Mouse (Mus musculus): ENCODE data around the gene Olfr1180. TPM values are rescaled to one million over a fixed set of nuclear protein-coding genes. Genes with fewer than 3 reads are reported as not detected.

Olfr1180 gene
- not detected for polyA plus RNA-seq (2014; fragmentation: Illumina TruSeq; extraction: RNeasy Lipid Tissue Mini Kit (QIAGEN cat#74804); ENCODE audit: low read depth, low replicate concordance)

DNA sequence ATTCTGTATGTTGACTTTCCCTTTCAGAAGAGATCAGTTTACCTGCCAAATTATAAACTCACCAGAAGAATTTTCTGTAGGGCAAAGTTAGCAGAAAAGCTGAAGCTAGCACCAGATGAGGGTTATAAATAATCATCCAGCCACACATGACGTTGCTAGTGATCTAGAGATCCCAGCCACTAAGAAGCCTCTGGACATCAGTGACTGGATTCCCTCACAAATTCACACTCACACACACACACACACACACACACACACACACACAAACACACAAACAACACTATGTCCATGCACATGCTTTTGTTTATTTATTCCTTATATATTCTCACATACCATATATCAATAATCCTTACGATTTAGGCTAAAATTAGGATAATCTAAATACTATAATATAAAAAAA, at the start of gene Olfr1180:
TSS of gene Olfr1180 (minus strand) at position 101 of the 400 bp plus-strand sequence.

DNA sequence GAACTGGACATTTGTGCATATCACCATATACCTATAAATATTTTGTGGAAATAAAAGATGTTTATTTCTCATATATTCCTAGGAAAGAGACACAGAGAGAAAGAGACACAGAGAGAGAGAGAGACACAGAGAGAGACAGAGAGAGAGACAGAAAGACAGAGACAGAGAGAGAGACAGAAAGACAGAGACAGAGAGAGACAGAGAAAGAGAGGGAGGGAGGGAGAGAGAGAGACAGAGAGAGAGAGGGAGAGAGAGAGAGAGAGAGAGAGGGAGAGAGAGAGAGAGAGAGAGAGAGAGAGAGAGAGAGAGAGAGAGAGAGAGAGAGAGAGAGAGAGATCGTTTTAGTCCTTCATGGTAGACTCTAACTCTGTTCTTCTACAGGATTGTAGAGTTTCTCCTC, 35.6 kb upstream of the Olfr1180 start, which contains the start of gene Olfr1183:
TSS of gene Olfr1183 (plus strand) at position 301 of the 400 bp plus-strand sequence.

GRCm38 (mm10) chr2:88449031-88449430, 30.1 kb upstream of the Olfr1180 start, which contains the start of gene Gm13757:
Gene Gm13757 (minus strand): TSS chr2:88449131.

GRCm38 (mm10) chr2:88426071-88426470, 7.1 kb upstream of the Olfr1180 start, which contains the start of gene Olfr1181:
Gene Olfr1181 (minus strand): TSS chr2:88426171.

DNA sequence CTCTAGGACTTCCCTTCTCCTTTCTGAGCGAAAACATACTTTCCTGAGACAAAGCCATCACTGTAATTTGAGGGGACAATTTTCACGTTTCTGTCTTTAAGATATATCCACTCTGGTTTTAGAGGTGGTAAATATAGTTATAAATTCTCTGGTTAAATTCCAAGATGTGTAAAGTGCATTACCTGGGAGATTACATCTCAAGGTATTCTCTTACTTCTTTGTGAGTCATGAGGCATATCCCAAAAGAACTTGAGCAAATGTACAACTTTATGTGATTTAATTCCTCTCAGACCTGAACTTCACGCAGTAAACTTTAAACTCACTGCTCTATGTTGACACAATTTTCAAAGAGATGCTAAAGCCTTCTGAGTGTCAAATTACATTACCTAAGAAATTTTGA, 12.6 kb downstream of the Olfr1180 start, which contains the start of gene Olfr1179:
TSS of gene Olfr1179 (minus strand) at position 101 of the 400 bp plus-strand sequence.

DNA sequence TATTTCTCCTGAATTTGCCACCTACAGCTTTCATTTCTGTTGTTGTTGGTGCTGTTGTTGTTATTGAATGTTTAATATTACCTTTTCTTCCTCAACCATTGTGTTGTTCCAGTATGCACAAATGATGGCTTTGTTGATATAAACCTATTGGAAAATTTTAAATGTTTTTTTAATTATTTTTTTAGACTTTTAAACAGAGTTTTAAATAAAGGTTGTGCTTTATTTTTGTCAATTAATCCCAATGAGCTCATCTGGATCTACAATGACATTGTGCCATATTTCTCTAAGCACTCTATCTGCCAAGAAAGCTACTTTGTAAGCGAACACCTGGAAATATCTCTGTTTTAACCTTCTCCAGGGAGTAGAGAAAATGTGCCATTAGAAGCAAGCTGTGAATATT, 32.2 kb downstream of the Olfr1180 start, which contains the start of gene Olfr1178:
TSS of gene Olfr1178 (plus strand) at position 301 of the 400 bp plus-strand sequence.

Other genes starting within 250 kb of the Olfr1180 start
- gene Olfr1168, start 237.3 kb downstream of the Olfr1180 start, polyA plus RNA-seq (2014; fragmentation: Illumina TruSeq; extraction: RNeasy Lipid Tissue Mini Kit (QIAGEN cat#74804); ENCODE audit: low read depth, low replicate concordance): not detected
- gene Olfr1170, start 190.8 kb downstream of the Olfr1180 start, polyA plus RNA-seq (2014; fragmentation: Illumina TruSeq; extraction: RNeasy Lipid Tissue Mini Kit (QIAGEN cat#74804); ENCODE audit: low read depth, low replicate concordance): not detected
- gene Olfr1173, start 139.3 kb downstream of the Olfr1180 start, polyA plus RNA-seq (2014; fragmentation: Illumina TruSeq; extraction: RNeasy Lipid Tissue Mini Kit (QIAGEN cat#74804); ENCODE audit: low read depth, low replicate concordance): not detected
- not detected for gene Olfr1174-ps, start 104.0 kb downstream of the Olfr1180 start, polyA plus RNA-seq (2014; fragmentation: Illumina TruSeq; extraction: RNeasy Lipid Tissue Mini Kit (QIAGEN cat#74804); ENCODE audit: low read depth, low replicate concordance)
- gene Olfr1175-ps, start 91.9 kb downstream of the Olfr1180 start, polyA plus RNA-seq (2014; fragmentation: Illumina TruSeq; extraction: RNeasy Lipid Tissue Mini Kit (QIAGEN cat#74804); ENCODE audit: low read depth, low replicate concordance): not detected
- gene Olfr1176, start 82.4 kb downstream of the Olfr1180 start, polyA plus RNA-seq (2014; fragmentation: Illumina TruSeq; extraction: RNeasy Lipid Tissue Mini Kit (QIAGEN cat#74804); ENCODE audit: low read depth, low replicate concordance): not detected
- gene Olfr1177-ps, start 72.7 kb downstream of the Olfr1180 start, polyA plus RNA-seq (2014; fragmentation: Illumina TruSeq; extraction: RNeasy Lipid Tissue Mini Kit (QIAGEN cat#74804); ENCODE audit: low read depth, low replicate concordance): not detected
- not detected for gene Olfr1178, start 32.1 kb downstream of the Olfr1180 start, polyA plus RNA-seq (2014; fragmentation: Illumina TruSeq; extraction: RNeasy Lipid Tissue Mini Kit (QIAGEN cat#74804); ENCODE audit: low read depth, low replicate concordance)
- not detected for gene Olfr1179, start 12.7 kb downstream of the Olfr1180 start, polyA plus RNA-seq (2014; fragmentation: Illumina TruSeq; extraction: RNeasy Lipid Tissue Mini Kit (QIAGEN cat#74804); ENCODE audit: low read depth, low replicate concordance)
- gene Olfr1181, start 7.0 kb upstream of the Olfr1180 start, polyA plus RNA-seq (2014; fragmentation: Illumina TruSeq; extraction: RNeasy Lipid Tissue Mini Kit (QIAGEN cat#74804); ENCODE audit: low read depth, low replicate concordance): not detected
- gene Gm13757, start 30.0 kb upstream of the Olfr1180 start, polyA plus RNA-seq (2014; fragmentation: Illumina TruSeq; extraction: RNeasy Lipid Tissue Mini Kit (QIAGEN cat#74804); ENCODE audit: low read depth, low replicate concordance): not detected
- gene Olfr1183, start 35.7 kb upstream of the Olfr1180 start, polyA plus RNA-seq (2014; fragmentation: Illumina TruSeq; extraction: RNeasy Lipid Tissue Mini Kit (QIAGEN cat#74804); ENCODE audit: low read depth, low replicate concordance): not detected
- not detected for gene Olfr1184, start 64.4 kb upstream of the Olfr1180 start, polyA plus RNA-seq (2014; fragmentation: Illumina TruSeq; extraction: RNeasy Lipid Tissue Mini Kit (QIAGEN cat#74804); ENCODE audit: low read depth, low replicate concordance)
- gene Olfr1185-ps1, start 74.2 kb upstream of the Olfr1180 start, polyA plus RNA-seq (2014; fragmentation: Illumina TruSeq; extraction: RNeasy Lipid Tissue Mini Kit (QIAGEN cat#74804); ENCODE audit: low read depth, low replicate concordance): not detected
- gene Olfr1186, start 99.4 kb upstream of the Olfr1180 start, polyA plus RNA-seq (2014; fragmentation: Illumina TruSeq; extraction: RNeasy Lipid Tissue Mini Kit (QIAGEN cat#74804); ENCODE audit: low read depth, low replicate concordance): not detected
- not detected for gene Olfr1188, start 137.8 kb upstream of the Olfr1180 start, polyA plus RNA-seq (2014; fragmentation: Illumina TruSeq; extraction: RNeasy Lipid Tissue Mini Kit (QIAGEN cat#74804); ENCODE audit: low read depth, low replicate concordance)
- not detected for gene Olfr1189, start 167.3 kb upstream of the Olfr1180 start, polyA plus RNA-seq (2014; fragmentation: Illumina TruSeq; extraction: RNeasy Lipid Tissue Mini Kit (QIAGEN cat#74804); ENCODE audit: low read depth, low replicate concordance)
- not detected for gene Olfr1191-ps1, start 221.4 kb upstream of the Olfr1180 start, polyA plus RNA-seq (2014; fragmentation: Illumina TruSeq; extraction: RNeasy Lipid Tissue Mini Kit (QIAGEN cat#74804); ENCODE audit: low read depth, low replicate concordance)
- gene Olfr1192-ps1, start 229.4 kb upstream of the Olfr1180 start, polyA plus RNA-seq (2014; fragmentation: Illumina TruSeq; extraction: RNeasy Lipid Tissue Mini Kit (QIAGEN cat#74804); ENCODE audit: low read depth, low replicate concordance): not detected